Mouse (Mus musculus): ENCODE data around the gene Vps37c. TPM values are rescaled to one million over a fixed set of nuclear protein-coding genes. Genes with fewer than 3 reads are reported as not detected.

Gene Vps37c
- polyA plus RNA-seq, 1 experiment from 2014 or later = 35.9 TPM

DNA sequence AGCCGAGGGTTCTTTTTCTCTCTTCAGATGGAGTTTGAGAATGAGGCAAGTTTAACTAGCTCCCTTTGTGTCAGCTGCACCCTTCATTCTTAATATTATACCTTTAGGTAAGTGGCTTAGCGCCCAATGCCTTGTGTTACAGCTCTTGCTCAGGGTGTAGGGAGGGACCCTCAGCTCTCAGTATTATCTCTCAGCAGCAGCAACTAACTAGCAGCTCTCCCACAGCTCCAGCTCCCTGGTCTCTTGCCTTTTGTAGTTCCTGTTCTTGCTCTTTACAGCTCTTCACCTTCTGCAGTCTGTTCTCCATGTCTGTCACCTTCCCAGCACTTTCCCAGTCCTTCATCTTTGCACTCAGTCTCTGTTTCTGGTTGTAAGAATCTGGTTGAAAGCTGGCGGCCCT lies 3.1 kb downstream of the Vps37c start:
- H3K27me3 ChIP-seq (replicated peaks; ENCODE audit: control insufficient read depth, insufficient read depth, low read length) = no peaks in the 10 kb centered on the region
- peaks cover 37% of the 10 kb centered on the region for H3K4me1 ChIP-seq (ENCODE audit: control insufficient read depth, insufficient read depth, low read length)
- H3K4me3 ChIP-seq (ENCODE audit: low read depth, low read length) = no peak overlapping the region
- no peak overlapping the region for H3K27ac ChIP-seq (replicated peaks; ENCODE audit: low read depth, low read length)
- DNase-seq (ENCODE audit: low spot score) (no peak), ATAC-seq (ENCODE audit: low read depth) (no peak)
- no peaks in the 10 kb centered on the region for H3K9me3 ChIP-seq (ENCODE audit: control insufficient read depth, low read length)
- H3K36me3 ChIP-seq (ENCODE audit: control insufficient read depth, insufficient read depth, low read length) = no peaks in the 10 kb centered on the region
- H3K9ac ChIP-seq (ENCODE audit: low read depth, low read length) = no peak overlapping the region
- no peak overlapping the region for H3K4me2 ChIP-seq (ENCODE audit: low read depth, low read length)
- 69% methylated on average over 3 of the region's 3 CpGs for WGBS

DNA sequence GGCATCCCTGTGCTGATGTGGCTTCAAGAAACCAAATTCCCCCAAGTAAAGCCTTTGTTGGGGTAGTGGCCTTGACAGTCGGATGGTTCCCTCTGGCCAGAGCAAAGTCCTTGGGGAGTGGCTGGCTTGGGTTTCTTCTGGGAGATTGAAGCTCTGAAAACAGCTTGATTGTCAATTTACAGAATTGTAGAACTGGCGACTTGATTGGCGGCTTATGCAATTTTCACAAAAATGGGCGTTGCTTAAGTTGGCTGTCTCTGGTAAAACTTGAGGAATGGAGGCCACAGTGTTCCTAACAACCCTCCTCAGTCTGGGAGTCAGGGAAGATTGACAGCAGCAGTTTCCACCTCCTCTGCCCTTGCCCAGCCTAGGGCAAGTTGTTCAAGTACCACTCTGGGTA lies 3.8 kb downstream of the Vps37c start:
- no peaks in the 10 kb centered on the region for H3K36me3 ChIP-seq (ENCODE audit: control insufficient read depth, insufficient read depth, low read length)
- no peak for ATAC-seq (ENCODE audit: low read depth)
- H3K27ac ChIP-seq (replicated peaks; ENCODE audit: low read depth, low read length) = no peak overlapping the region
- H3K27me3 ChIP-seq (replicated peaks; ENCODE audit: control insufficient read depth, insufficient read depth, low read length) = no peaks in the 10 kb centered on the region
- H3K4me2 ChIP-seq (ENCODE audit: low read depth, low read length) = no peak overlapping the region
- H3K4me3 ChIP-seq (ENCODE audit: low read depth, low read length) = no peak overlapping the region
- no peak overlapping the region for H3K9ac ChIP-seq (ENCODE audit: low read depth, low read length)
- WGBS = 92% methylated on average over 4 of the region's 4 CpGs
- DNase-seq (ENCODE audit: low spot score) = no peak
- H3K9me3 ChIP-seq (ENCODE audit: control insufficient read depth, low read length) = no peaks in the 10 kb centered on the region
- peaks cover 37% of the 10 kb centered on the region for H3K4me1 ChIP-seq (ENCODE audit: control insufficient read depth, insufficient read depth, low read length)

GRCm38 (mm10) chr19:10693926-10694682 lies 5.6 kb downstream of the Vps37c start:
- Histone ChIP-seq H3K4me1 (ENCODE audit: control insufficient read depth, insufficient read depth, low read length) (peaks cover 33% of the 10 kb centered on the region; the same call in 1 of the 2 replicates), H3K27ac (replicated peaks; ENCODE audit: low read depth, low read length) (no peak overlapping the region), H3K36me3 (ENCODE audit: control insufficient read depth, insufficient read depth, low read length) (no peaks in the 10 kb centered on the region), H3K9ac (ENCODE audit: low read depth, low read length) (no peak overlapping the region), H3K4me3 (ENCODE audit: low read depth, low read length) (no peak overlapping the region), H3K4me2 (ENCODE audit: low read depth, low read length) (no peak overlapping the region), H3K27me3 (replicated peaks; ENCODE audit: control insufficient read depth, insufficient read depth, low read length) (no peaks in the 10 kb centered on the region), H3K9me3 (ENCODE audit: control insufficient read depth, low read length) (no peaks in the 10 kb centered on the region)
- DNase-seq (ENCODE audit: low spot score) (no peak), ATAC-seq (ENCODE audit: low read depth) (no peak)
- WGBS = 87% methylated on average over 10 of the region's 10 CpGs

DNA sequence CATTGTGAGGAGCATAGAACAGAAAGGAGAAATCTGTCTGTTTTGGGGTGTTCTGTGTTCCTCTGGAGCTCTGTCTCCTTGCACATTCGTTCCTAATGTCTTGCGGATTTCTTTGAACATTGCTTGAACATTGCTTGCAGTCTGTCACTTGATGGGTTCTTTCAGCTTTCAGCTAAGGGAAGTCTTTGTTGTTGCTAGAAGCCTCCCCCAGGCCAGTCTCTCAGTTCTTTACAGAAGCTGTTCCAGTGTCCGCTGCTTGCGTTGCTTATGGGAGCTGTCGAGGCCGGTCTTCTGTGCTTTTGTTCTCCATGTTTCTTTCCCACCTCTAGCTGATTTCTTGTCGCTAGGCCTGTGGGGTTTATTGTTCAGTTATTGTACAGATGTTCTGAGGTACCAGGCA lies 7.3 kb downstream of the Vps37c start:
- ATAC-seq (ENCODE audit: low read depth) (no peak), DNase-seq (ENCODE audit: low spot score) (no peak)
- Histone ChIP-seq H3K9me3 (ENCODE audit: control insufficient read depth, low read length) (no peaks in the 10 kb centered on the region), H3K27ac (replicated peaks; ENCODE audit: low read depth, low read length) (peak overlapping the region; percentile 33; the same call in 1 of the 2 replicates), H3K4me1 (ENCODE audit: control insufficient read depth, insufficient read depth, low read length) (peaks cover 18% of the 10 kb centered on the region; the same call in 1 of the 2 replicates), H3K36me3 (ENCODE audit: control insufficient read depth, insufficient read depth, low read length) (no peaks in the 10 kb centered on the region), H3K9ac (ENCODE audit: low read depth, low read length) (no peak overlapping the region), H3K27me3 (replicated peaks; ENCODE audit: control insufficient read depth, insufficient read depth, low read length) (no peaks in the 10 kb centered on the region), H3K4me2 (ENCODE audit: low read depth, low read length) (no peak overlapping the region), H3K4me3 (ENCODE audit: low read depth, low read length) (no peak overlapping the region)
- WGBS = 32% methylated on average over 7 of the region's 7 CpGs

DNA sequence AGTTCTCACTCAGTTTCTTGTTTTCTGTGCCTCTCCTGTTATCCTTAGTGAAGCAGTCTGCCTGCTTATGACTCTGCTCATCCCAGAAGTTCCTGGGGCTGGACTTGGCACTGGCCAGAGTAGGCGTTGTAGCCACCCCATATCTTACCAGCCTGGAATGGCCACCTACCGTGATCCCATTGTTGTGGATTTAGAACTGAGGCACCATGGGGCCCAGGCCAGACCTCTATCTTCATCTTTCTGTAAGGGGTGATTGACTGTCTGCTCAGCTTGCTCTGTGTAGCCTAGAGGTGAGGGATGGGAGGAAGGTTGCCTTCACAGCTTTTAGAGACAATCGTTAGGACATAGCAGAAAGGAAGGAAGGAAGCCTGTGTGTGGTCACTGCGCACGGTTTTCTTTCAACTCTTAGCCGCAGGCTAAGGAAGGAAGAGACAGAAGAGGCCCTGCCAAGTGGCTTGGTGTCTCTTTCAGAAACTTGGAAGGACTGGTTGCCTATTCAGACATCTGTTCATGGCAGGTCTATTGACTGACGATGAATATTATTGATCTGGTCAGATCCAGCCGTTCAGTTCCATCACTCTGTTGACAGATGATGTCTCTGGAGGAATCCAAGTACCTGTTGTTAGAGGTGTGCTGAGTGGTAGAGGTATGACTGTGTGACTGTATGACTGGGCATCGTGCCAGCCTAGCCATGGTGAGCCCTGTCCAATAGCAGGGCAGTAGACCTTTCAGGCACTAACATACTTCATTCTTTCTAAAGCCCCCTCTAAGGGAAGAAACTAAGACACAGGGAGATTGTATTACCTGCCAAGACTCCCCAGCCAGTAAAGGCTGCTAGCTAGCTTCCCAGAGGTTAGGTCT lies 9.8 kb downstream of the Vps37c start:
- DNase-seq (ENCODE audit: low spot score) (no peak), ATAC-seq (ENCODE audit: low read depth) (peak; percentile 41; the same call in 1 of the 2 replicates)
- H3K9me3 ChIP-seq (ENCODE audit: control insufficient read depth, low read length) = no peaks in the 10 kb centered on the region
- 67% methylated on average over 9 of the region's 9 CpGs for WGBS
- H3K9ac ChIP-seq (ENCODE audit: low read depth, low read length) = no peak overlapping the region
- H3K36me3 ChIP-seq (ENCODE audit: control insufficient read depth, insufficient read depth, low read length) = no peaks in the 10 kb centered on the region
- no peak overlapping the region for H3K27ac ChIP-seq (replicated peaks; ENCODE audit: low read depth, low read length)
- peaks cover 14% of the 10 kb centered on the region; the same call in 1 of the 2 replicates for H3K4me1 ChIP-seq (ENCODE audit: control insufficient read depth, insufficient read depth, low read length)
- no peak overlapping the region for H3K4me2 ChIP-seq (ENCODE audit: low read depth, low read length)
- no peak overlapping the region for H3K4me3 ChIP-seq (ENCODE audit: low read depth, low read length)
- no peaks in the 10 kb centered on the region for H3K27me3 ChIP-seq (replicated peaks; ENCODE audit: control insufficient read depth, insufficient read depth, low read length)

DNA sequence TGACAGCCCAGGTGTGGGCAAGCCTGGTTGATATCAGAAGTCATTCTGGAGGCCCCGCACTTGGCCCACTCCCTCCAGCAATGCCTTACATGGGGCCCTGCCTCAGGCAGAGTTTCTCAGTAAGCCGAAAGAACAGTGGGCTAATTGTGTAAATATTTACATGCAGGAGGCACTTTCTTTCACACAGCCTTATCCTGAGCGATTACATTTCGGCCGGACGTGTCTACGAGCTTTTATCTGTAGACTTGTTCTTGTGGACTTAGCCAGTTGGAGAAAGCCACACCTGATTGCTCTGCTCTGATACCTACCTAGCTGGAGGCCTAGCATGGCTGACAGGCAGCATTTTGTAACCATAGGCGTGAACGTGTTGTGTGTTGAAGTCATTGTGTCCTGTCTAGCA lies 11.3 kb downstream of the Vps37c start:
- H3K27ac ChIP-seq (replicated peaks; ENCODE audit: low read depth, low read length) = no peak overlapping the region
- WGBS = 67% methylated on average over 9 of the region's 9 CpGs
- no peak overlapping the region for H3K4me2 ChIP-seq (ENCODE audit: low read depth, low read length)
- peaks cover 14% of the 10 kb centered on the region; the same call in 1 of the 2 replicates for H3K4me1 ChIP-seq (ENCODE audit: control insufficient read depth, insufficient read depth, low read length)
- H3K4me3 ChIP-seq (ENCODE audit: low read depth, low read length) = no peak overlapping the region
- no peaks in the 10 kb centered on the region for H3K36me3 ChIP-seq (ENCODE audit: control insufficient read depth, insufficient read depth, low read length)
- peak; percentile 45 for DNase-seq (ENCODE audit: low spot score)
- peak; percentile 11; the same call in 1 of the 2 replicates for ATAC-seq (ENCODE audit: low read depth)
- no peak overlapping the region for H3K9ac ChIP-seq (ENCODE audit: low read depth, low read length)
- no peaks in the 10 kb centered on the region for H3K27me3 ChIP-seq (replicated peaks; ENCODE audit: control insufficient read depth, insufficient read depth, low read length)
- no peaks in the 10 kb centered on the region for H3K9me3 ChIP-seq (ENCODE audit: control insufficient read depth, low read length)

GRCm38 (mm10) chr19:10701013-10701726 lies 12.6 kb downstream of the Vps37c start:
- 71% methylated on average over 6 of the region's 6 CpGs for WGBS
- H3K4me1 ChIP-seq (ENCODE audit: control insufficient read depth, insufficient read depth, low read length) = peaks cover 2% of the 10 kb centered on the region; the same call in 1 of the 2 replicates
- no peaks in the 10 kb centered on the region for H3K27me3 ChIP-seq (replicated peaks; ENCODE audit: control insufficient read depth, insufficient read depth, low read length)

GRCm38 (mm10) chr19:10702125-10702524 lies 13.6 kb downstream of the Vps37c start:
- Histone ChIP-seq H3K36me3 (ENCODE audit: control insufficient read depth, insufficient read depth, low read length) (0 out of 2 replicates have a peak, but pooled peaks cover 8% of the 10 kb centered on the region), H3K9me3 (ENCODE audit: control insufficient read depth, low read length) (no peaks in the 10 kb centered on the region), H3K27ac (replicated peaks; ENCODE audit: low read depth, low read length) (no peak overlapping the region), H3K4me3 (ENCODE audit: low read depth, low read length) (no peak overlapping the region), H3K27me3 (replicated peaks; ENCODE audit: control insufficient read depth, insufficient read depth, low read length) (no peaks in the 10 kb centered on the region), H3K4me1 (ENCODE audit: control insufficient read depth, insufficient read depth, low read length) (no peaks in the 10 kb centered on the region), H3K9ac (ENCODE audit: low read depth, low read length) (no peak overlapping the region), H3K4me2 (ENCODE audit: low read depth, low read length) (no peak overlapping the region)
- no peak for ATAC-seq (ENCODE audit: low read depth)
- 78% methylated on average over 8 of the region's 8 CpGs for WGBS
- DNase-seq (ENCODE audit: low spot score) = no peak

More at GRCm38 (mm10) chr19:10701013-10701726, 12.6 kb downstream of the Vps37c start:
- H3K9me3 ChIP-seq (ENCODE audit: control insufficient read depth, low read length) = no peaks in the 10 kb centered on the region
- ATAC-seq (ENCODE audit: low read depth) (no peak), DNase-seq (ENCODE audit: low spot score) (no peak)
- H3K9ac ChIP-seq (ENCODE audit: low read depth, low read length) = no peak overlapping the region
- no peaks in the 10 kb centered on the region for H3K36me3 ChIP-seq (ENCODE audit: control insufficient read depth, insufficient read depth, low read length)
- no peak overlapping the region for H3K4me3 ChIP-seq (ENCODE audit: low read depth, low read length)
- no peak overlapping the region for H3K27ac ChIP-seq (replicated peaks; ENCODE audit: low read depth, low read length)
- no peak overlapping the region for H3K4me2 ChIP-seq (ENCODE audit: low read depth, low read length)
